Mouse (Mus musculus) 3T3-L1 (cell line): ENCODE measurements around the gene Gm11758.
"Not testable (repeated sequence)": the region's sequence is repeated elsewhere in the genome, so short reads cannot be mapped to it uniquely, and the experiment has no call there.

Source experiments
- DNase-seq: peaks from one replicate; pipeline ENCODE4 v3.0.0-alpha.2; 2015; ENCODE audit warnings: low read depth, low spot score

The Gm11758 gene

DNA sequence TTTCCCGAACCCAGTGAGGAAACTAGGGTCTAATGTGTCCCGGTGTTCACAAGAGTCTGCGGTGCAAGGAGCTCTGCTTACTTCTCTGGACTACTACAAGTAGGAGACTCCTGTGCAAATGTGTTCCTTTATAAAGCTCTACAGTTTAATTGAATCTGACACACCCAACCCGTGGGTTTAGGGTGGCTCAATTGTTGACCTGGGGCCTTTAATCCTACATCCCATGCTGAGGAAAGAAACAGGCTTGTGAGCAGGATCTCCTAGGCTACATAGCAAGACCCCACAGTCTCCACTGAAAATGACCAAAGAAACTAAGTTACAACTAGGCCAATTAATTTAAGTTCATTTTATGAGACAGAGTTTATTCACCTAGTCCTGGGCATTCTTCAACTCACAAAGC, at the start of gene Gm11758:
Gene Gm11758, minus strand, starts transcription at position 101 of the 400 bp plus-strand sequence.
- DNase-seq: not testable (repeated sequence)

DNA sequence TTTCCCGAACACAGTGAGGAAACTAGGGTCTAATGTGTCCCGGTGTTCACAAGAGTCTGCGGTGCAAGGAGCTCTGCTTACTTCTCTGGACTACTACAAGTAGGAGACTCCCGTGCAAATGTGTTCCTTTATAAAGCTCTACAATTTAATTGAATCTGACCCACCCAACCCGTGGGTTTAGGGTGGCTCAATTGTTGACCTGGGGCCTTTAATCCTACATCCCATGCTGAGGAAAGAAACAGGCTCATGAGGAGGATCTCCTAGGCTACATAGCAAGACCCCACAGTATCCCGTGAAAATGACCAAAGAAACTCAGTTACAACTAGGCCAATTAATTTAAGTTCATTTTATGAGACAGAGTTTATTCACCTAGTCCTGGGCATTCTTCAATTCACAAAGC, 44.6 kb upstream of the Gm11758 start, which contains the start of gene Gm11756:
Gene Gm11756, minus strand, starts transcription at position 101 of the 400 bp plus-strand sequence.
- DNase-seq: not testable (repeated sequence)

DNA sequence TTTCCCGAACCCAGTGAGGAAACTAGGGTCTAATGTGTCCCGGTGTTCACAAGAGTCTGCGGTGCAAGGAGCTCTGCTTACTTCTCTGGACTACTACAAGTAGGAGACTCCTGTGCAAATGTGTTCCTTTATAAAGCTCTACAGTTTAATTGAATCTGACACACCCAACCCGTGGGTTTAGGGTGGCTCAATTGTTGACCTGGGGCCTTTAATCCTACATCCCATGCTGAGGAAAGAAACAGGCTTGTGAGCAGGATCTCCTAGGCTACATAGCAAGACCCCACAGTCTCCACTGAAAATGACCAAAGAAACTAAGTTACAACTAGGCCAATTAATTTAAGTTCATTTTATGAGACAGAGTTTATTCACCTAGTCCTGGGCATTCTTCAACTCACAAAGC, 29.8 kb upstream of the Gm11758 start, which contains the start of gene Gm13871:
Gene Gm13871, minus strand, starts transcription at position 101 of the 400 bp plus-strand sequence.
- not testable (repeated sequence) for DNase-seq

DNA sequence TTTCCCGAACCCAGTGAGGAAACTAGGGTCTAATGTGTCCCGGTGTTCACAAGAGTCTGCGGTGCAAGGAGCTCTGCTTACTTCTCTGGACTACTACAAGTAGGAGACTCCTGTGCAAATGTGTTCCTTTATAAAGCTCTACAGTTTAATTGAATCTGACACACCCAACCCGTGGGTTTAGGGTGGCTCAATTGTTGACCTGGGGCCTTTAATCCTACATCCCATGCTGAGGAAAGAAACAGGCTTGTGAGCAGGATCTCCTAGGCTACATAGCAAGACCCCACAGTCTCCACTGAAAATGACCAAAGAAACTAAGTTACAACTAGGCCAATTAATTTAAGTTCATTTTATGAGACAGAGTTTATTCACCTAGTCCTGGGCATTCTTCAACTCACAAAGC, 14.9 kb upstream of the Gm11758 start, which contains the start of gene Gm11757:
Gene Gm11757, minus strand, starts transcription at position 101 of the 400 bp plus-strand sequence.
- DNase-seq: not testable (repeated sequence)

DNA sequence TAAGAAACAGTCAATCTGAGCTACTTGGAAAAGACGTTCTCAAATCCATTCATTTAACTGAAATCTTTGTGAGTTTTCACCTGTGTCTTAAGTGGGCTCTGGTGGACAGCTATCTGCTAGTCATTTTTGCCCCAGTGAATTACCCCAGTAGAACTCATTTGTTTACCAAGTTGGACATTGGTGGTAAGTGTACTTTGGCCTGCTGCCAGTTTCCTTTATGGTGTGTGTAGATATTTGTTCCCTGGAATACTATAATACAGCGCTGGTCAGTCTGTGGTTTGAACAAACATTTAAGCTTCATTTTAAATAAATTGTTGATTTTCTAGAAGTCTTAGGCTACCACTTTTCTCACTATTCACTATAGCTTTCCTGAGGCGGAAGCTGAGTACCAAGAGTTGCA, 49.5 kb downstream of the Gm11758 start:
- DNase-seq: no peak
